Mouse (Mus musculus): ENCODE data around the gene Blnk.

GRCm38 (mm10) chr19:41030161-41030560 is 35.8 kb upstream of the Blnk start:
- TF ChIP-seq CTCF (IDR thresholded peaks at IDR 0.05; ENCODE audit: low read depth) (no peak), EP300 (IDR thresholded peaks at IDR 0.05; ENCODE audit: low read depth) (no peak)
